Mouse (Mus musculus) ES-E14 (cell line): ENCODE data around the gene Poldip3. TPM values are rescaled to one million over a fixed set of nuclear protein-coding genes. Genes with fewer than 3 reads are reported as not detected.

ENCODE experiments used
- DNase-seq: peaks from one replicate; pipeline ENCODE4 v3.0.0-alpha.2; 2013; ENCODE audit warnings: low read depth, low spot score
- H3K27ac ChIP-seq: 2 replicates; pipeline ENCODE4 v1.5.1; 2012; ENCODE audit warnings: low read depth, mild to moderate bottlenecking, low read length, moderate library complexity, mixed read lengths; ENCODE audit not compliant: poor library complexity, insufficient read depth, severe bottlenecking
- H3K36me3 ChIP-seq: 2 replicates; pipeline ENCODE4 v1.6.1; 2012; ENCODE audit warnings: mild to moderate bottlenecking, low read length, moderate library complexity, mixed read lengths; ENCODE audit not compliant: control insufficient read depth, poor library complexity, insufficient read depth, severe bottlenecking
- H3K4me1 ChIP-seq, 2 experiments: fragments of 150-350 bp in 1 of 2; sonication (generic) in 1 of 2; 2 replicates each; pipeline ENCODE4 v1.6.1; 2012; ENCODE audit warnings: low read length in 2 of 2, mild to moderate bottlenecking in 1 of 2, mixed read lengths in 1 of 2; ENCODE audit not compliant: control insufficient read depth in 2 of 2, insufficient read depth in 2 of 2, poor library complexity in 1 of 2
- H3K4me3 ChIP-seq, 2 experiments: fragments of 150-350 bp in 1 of 2; sonication (generic) in 1 of 2; 2 replicates each; pipeline ENCODE4 v1.5.1; 2012; ENCODE audit warnings: low read length in 2 of 2, low read depth in 1 of 2, mild to moderate bottlenecking in 1 of 2, mixed read lengths in 1 of 2; ENCODE audit not compliant: insufficient read depth in 1 of 2, poor library complexity in 1 of 2, severe bottlenecking in 1 of 2
- H3K9ac ChIP-seq: 2 replicates; pipeline ENCODE4 v1.6.1; 2012; ENCODE audit warnings: low read depth, mild to moderate bottlenecking, low read length, mixed read lengths; ENCODE audit not compliant: poor library complexity, insufficient read depth, severe bottlenecking
- H3K9me3 ChIP-seq: fragments of 150-350 bp; sonication (generic); 2 replicates; pipeline ENCODE4 v1.6.1; 2012; ENCODE audit warnings: low read depth, mild to moderate bottlenecking, low read length; ENCODE audit not compliant: control insufficient read depth, insufficient read depth
- CHD2 ChIP-seq: IDR thresholded peaks from 2 replicates; pipeline ENCODE4 v1.6.1; 2014; ENCODE audit warnings: mild to moderate bottlenecking, low read depth, low read length, inconsistent platforms
- HCFC1 ChIP-seq: IDR thresholded peaks from 2 replicates; pipeline ENCODE4 v1.6.1; 2012; ENCODE audit warnings: low read length, inconsistent platforms, borderline replicate concordance; ENCODE audit not compliant: insufficient read depth
- MAFK ChIP-seq: IDR thresholded peaks from 2 replicates; pipeline ENCODE4 v1.6.1; 2014; ENCODE audit warnings: mild to moderate bottlenecking, low read depth, low read length, inconsistent platforms; ENCODE audit not compliant: insufficient read depth
- ZC3H11A ChIP-seq: IDR thresholded peaks from 2 replicates; pipeline ENCODE4 v1.6.1; 2012; ENCODE audit warnings: low read depth, mild to moderate bottlenecking, inconsistent platforms, low read length, borderline replicate concordance
- ZNF384 ChIP-seq: IDR thresholded peaks from 2 replicates; pipeline ENCODE4 v1.6.1; 2012; ENCODE audit warnings: low read depth, low read length, inconsistent platforms
- in situ Hi-C, 2 experiments: fragments of 600-800 bp; cut with MboI; formaldehyde crosslinking; loops; one replicate each; pipeline ENCODE4 v1.15.1; 2025; ENCODE audit warnings: low sequenced_read_pairs in 2 of 2, inconsistent platforms in 1 of 2; ENCODE audit not compliant: unreplicated experiment in 2 of 2
- total RNA-seq: library from RNA; depleted of rRNA; stranded (reverse); fragments of 300-350 nt; gene quantifications from 2 replicates; pipeline ENCODE4 v1.2.3, GENCODE M21; 2012

Gene Poldip3
- total RNA-seq, 1 experiment = 165 TPM

DNA sequence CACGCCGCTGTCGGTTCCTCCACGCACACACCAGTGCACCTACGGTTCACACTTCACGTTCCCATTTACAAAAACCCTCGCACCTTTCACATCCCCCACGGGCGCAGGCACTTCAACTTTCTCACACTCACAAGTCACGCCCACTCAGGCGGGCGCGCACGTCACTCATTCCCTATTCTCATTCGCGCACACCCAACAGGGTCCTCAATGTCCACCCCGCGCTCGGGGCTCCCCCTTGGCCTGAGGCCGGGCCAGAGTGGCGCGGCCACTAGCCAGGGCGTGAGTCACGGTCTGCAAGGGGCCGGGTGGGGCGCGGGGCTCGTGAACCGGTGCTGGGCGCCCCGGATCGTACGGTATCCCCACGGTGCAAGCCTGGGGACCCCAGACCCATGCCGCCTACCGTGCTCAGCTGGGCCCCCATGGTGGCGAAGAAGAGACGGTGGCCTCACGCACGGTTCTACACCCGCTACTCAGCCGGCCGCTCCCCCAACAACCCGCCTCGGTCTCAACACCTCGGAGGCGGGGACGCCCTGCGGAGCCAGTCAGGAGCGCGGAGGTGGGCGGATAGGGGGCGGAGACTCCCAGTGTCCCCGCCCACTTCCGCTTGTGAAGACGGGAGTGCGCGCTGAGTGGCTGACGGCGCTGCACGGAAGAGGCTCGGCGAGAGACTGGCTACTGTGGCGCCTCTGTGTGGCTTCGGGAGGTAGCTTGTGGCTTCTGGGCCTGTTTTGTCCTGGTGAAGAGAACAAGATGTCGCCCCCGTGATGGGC, 22.7 kb upstream of the Poldip3 start:
- H3K27ac ChIP-seq = peak overlapping the region; percentile 78
- H3K4me3 ChIP-seq = peak overlapping the region; percentile 88 to 92
- H3K4me1 ChIP-seq = peaks cover 0 to 16% of the 10 kb centered on the region in 2 experiments; a peak in 2 of 4 replicates
- peak; percentile 98 for DNase-seq
- no peak for TF ChIP-seq ZC3H11A
- no peak for TF ChIP-seq MAFK
- 0 out of 2 replicates have a peak, but pooled peaks have one; percentile 22 for TF ChIP-seq ZNF384
- TF ChIP-seq CHD2 = no peak
- H3K36me3 ChIP-seq = no peaks in the 10 kb centered on the region; the same call in 1 of the 2 replicates
- no peaks in the 10 kb centered on the region for H3K9me3 ChIP-seq
- in situ Hi-C loops = no loop called here
- peak overlapping the region; percentile 87 for H3K9ac ChIP-seq

DNA sequence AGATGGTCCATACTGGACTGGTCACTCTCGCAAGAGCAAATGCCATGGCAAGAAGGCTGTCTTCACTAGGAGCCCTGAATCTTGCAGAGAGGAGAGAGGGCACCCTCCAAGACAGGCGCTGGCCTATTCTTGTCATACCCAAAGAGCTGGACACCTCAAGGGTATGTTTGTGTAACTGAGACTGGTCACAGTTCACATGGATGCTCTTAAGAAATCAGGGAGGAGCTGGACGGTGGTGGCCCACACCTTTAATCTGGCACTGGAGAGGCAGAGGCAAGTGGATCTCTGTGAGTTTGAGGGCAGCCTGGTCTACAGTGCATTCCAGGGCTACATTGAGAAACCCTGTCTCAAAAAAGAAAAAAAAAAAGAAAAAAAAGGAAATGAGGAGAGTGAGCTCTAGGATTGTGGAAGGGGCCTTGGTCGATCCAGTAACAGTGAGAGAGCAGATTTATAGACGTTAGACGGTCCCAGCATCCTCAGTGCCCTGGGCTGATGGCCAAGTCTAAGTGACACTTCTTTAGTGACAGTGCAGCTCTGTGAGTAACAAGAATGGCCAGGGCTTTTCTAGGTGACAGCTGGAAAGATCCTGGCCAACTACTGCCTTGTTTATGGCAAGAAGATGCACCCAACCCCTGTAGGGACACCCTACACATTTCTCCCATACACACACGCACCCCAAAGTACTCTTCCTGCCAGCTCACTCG, 21.9 kb upstream of the Poldip3 start:
- Histone ChIP-seq H3K36me3 (no peaks in the 10 kb centered on the region; the same call in 1 of the 2 replicates), H3K9me3 (no peaks in the 10 kb centered on the region), H3K4me1 (peaks cover 3 to 14% of the 10 kb centered on the region in 2 experiments; a peak in 3 of 4 replicates), H3K27ac (no peak overlapping the region), H3K9ac (peak overlapping the region; percentile 82), H3K4me3 (peak overlapping the region; percentile 88 to 92)
- in situ Hi-C loops = no loop called here
- DNase-seq = no peak
- TF ChIP-seq MAFK (no peak), HCFC1 (no peak), ZC3H11A (no peak), CHD2 (no peak), ZNF384 (no peak)

DNA sequence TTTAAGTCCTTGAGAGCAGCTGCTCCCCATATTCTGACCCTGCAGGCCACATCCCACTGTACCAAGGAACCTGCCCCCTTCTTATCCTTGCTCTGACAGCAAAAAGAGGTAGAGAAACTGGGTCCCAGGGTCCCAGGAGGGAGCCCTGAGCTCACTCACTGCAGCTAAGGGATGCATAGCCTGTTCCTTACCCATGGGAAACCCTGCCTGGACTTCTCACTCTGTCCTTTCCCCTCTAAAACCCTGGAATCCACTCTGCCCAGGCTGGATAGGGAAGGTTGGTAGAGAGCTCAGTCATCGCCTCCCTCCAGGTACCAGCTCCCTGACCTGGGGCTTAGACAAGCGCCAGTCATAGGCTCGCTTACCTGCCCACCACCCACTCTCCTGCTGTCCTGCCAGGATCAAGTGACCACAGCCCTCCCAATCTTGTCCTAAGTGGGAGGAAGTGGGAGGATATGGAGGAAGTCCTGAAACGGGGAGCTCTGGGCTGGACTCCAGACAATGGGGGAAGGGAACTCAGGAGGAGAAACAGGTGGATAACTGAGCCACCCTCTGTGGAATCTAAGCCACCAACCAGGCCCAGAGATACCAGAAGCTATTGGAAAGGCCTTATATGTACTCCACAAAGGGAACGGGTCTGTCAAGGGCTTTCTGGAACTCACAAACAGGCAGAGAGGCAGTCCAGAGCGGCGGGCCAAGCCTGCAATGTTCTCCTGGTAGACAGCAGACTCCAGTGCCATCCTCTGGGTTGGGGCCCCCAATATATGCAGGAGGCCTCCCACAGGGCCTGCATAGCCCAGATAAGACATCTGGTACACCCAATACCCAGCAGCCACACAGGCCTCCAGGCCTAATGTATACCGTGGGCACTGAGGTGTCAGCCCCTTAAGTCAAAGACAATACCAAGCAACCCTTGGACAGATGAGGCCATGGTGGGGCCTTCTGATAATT, 20.9 kb upstream of the Poldip3 start:
- in situ Hi-C loops = no loop called here
- no peak overlapping the region for H3K27ac ChIP-seq
- no peak overlapping the region for H3K4me3 ChIP-seq
- no peak overlapping the region for H3K9ac ChIP-seq
- no peak for DNase-seq
- peaks cover 4 to 22% of the 10 kb centered on the region in 2 experiments; a peak in 3 of 4 replicates for H3K4me1 ChIP-seq
- H3K9me3 ChIP-seq = no peaks in the 10 kb centered on the region
- TF ChIP-seq HCFC1 (no peak), MAFK (no peak), CHD2 (no peak), ZC3H11A (no peak), ZNF384 (no peak)
- no peaks in the 10 kb centered on the region; the same call in 1 of the 2 replicates for H3K36me3 ChIP-seq
